Mouse (Mus musculus) spleen, adult 18-20 months (tissue): Measurements from ENCODE around the gene Uap1.
"Not testable (repeated sequence)": the region's sequence is repeated elsewhere in the genome, so short reads cannot be mapped to it uniquely, and the experiment has no call there.

Experiments used
- DNase-seq, 2 experiments: peaks; one replicate each; pipeline ENCODE4 v3.0.0; 2022; ENCODE audit warnings: mixed read lengths in 2 of 2

Gene Uap1

DNA sequence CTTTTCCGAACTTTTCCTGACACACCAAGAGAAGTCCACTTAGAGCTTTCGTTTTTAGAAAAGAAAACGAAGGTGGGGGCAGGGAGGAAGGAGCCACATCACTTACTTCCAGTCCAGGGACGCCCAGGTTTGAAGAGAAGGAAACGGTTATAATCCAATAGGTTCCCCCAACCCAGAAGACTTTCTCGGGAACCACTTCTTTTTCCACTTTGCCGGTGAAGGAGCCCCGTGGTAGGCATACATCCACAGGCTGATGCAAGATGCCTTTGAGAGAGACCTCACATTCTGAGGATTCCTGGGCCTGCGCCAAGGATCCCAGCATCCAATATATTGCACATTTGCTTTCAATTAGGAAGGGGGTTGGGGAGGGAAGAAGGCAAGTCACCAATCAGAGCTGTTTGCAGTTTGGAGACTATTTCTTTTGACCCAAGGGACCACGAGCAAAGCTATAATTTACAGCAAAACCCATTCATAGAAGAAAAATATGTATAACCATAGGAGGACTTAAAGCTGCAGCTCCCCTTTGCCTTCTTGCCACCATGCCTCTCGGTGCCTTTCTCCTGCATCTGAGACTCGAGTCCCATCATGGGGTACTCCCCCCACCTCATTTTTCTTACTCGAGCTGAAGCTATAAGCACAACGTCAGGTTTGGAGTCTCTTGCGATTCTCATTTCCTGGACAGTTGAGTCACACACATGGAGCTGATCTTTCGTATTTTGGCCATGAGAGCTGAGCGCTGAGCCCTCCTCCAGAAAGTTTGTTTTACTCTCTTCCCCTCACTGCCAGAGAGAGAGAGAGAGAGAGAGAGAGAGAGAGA lies 64.0 kb downstream of the Uap1 start, which contains the start of gene Ddr2:
Gene Ddr2, minus strand, starts transcription at position 247 of the 817 bp plus-strand sequence.
- DNase-seq: no peak

DNA sequence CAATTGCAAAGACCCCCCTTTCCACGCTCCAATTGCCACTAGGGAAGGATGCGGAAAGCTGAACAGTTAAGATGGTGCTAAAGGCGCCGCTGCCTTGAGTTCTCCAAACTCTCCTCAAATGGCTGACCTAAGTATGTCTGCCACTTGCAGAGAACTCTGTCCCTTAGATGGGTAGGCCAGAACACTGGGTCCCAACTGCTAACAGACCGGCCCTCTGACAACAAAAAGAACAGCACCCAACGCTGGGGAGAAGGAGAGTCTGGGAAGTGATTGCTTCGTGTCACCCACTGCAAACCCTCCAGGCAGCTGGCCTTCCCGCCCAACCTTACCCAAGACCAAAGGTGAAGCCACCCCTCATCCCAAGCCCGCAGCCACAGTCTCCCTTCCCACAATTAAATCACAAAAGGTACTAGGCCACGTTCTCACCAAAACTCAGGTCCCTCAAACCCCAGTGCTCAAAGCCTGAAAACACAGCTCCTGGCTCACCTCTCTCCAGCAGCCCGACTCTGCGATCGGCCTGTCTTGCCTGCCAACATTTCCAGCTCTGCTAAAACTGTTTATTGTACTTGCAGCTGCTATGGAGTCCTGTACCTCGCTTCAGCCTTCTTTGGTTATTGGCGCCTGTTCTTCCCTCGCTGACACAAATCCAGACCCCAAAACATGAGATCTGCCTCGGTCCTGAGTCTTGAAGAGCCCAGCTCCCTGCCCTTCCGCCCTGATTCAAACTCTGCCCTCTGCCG lies 64.8 kb downstream of the Uap1 start:
- no peak for DNase-seq

DNA sequence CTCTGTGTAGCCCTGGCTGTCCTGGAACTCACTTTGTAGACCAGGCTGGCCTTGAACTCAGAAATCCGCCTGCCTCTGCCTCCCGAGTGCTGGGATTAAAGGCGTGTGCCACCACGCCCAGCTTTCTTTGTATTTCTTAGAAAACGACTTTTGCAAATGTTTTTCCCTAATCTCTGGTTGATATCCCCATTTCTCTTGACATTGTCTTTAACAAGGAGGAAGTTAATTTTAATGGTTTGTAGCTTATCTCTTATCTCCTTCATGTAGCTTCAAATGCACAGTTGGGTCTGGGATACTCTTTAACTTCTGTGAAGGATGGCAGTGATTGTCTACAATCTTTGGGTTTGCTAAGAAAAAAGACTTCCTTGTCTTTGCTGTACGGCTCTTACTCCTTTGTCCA lies 71.9 kb downstream of the Uap1 start:
- not testable (repeated sequence) for DNase-seq
